Mouse (Mus musculus): ENCODE results near the gene Rasl2-9.
A peak's percentile ranks its signal among the peaks of the same experiment; 100 is the strongest.
"Not testable (repeated sequence)": the region's sequence is repeated elsewhere in the genome, so short reads cannot be mapped to it uniquely, and the experiment has no call there.

Gene Rasl2-9

DNA sequence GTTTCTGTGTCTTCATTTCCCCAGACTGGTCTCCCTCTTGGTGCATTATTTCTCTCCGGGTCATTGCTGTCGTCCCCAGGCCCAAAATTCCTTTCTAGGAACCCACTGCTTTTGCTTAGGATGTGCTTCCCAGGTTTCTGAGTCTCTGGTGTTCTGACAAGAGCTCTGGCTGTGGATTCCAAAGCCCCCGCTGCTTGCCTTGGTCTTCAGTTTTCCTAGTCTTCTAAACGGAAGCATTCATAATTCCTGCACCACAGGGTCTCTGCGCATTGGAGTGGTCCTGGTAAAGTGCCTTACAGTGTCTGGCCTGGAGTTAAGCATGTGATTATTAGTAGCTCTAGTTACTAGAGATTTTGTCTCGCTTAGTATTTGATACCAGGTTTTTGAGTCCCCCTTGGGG lies 44.9 kb downstream of the Rasl2-9 start:
- DNase-seq (ENCODE audit: low spot score) = no peak

DNA sequence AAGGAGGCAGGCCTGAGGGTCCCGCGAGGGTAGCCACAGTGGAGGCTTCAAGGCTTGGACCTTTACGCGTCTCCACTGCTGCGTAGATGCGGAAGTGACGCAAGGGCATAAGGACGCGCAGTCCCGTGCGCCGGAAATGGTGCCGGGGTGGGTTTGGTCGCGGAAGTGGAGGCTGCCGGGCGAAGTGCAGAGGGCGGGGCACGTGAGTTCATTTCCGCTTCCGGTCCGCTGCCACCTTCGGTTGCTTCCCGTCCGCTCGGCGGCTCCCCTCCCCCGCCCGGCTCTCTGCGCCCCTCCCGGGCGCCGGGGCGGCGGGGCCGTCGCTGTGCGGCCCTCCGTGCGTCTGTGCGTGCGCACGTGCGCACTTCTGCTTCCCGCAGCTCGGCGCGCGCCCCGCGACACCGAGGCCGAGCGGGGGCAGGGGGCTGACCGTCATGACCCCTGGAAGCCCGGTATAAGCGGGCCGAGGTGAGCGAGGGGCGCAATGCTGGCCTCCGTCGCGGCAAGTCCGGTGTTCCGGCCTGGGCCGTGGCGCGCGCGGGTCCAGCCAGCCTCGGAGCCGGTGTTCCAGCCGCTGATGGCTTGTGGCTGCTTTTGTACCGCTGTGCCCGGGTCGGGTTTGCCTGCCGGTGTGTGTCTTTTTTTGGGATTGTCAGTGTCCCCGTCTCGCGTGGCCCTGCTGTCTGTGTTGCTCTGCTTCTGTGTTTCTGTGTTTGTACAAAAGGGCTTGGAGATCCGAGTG lies 45.6 kb downstream of the Rasl2-9 start, which contains the start of gene Epn1:
TSS of gene Epn1 (plus strand) at position 226 of the 742 bp plus-strand sequence.
- DNase-seq (ENCODE audit: low spot score) = peak; percentile 97

DNA sequence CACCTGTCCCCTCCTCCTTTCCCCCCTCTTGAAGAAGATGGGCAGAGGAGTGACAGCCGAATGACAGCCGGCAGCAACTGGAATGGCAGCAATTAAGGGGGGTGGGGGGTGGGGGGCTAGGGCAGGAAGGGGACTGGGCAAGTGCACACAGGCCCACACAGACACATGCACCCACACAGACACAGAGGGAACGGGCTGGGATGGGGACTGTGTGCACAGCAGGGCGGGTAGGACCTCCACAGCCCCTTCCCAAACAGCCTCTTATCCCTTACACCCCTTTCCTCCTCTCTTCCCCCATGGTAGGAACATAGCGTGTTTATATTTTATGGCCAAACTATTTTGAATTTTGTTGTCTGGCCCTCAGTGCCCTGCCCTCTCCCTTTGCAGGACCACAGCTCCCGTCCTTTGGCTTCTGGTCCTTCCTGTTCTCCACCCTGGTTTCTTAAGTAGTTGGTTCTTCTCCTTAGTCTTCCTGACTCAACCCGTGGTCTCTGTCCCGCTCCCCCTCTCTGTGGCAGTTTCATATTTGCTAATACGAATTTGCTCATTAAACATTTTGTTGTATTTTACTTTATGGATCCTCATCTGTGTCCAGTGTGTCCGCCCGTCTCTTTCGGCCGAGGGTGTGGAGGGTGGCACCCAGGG lies 46.3 kb downstream of the Rasl2-9 start:
- not testable (repeated sequence) for DNase-seq (ENCODE audit: low spot score)

DNA sequence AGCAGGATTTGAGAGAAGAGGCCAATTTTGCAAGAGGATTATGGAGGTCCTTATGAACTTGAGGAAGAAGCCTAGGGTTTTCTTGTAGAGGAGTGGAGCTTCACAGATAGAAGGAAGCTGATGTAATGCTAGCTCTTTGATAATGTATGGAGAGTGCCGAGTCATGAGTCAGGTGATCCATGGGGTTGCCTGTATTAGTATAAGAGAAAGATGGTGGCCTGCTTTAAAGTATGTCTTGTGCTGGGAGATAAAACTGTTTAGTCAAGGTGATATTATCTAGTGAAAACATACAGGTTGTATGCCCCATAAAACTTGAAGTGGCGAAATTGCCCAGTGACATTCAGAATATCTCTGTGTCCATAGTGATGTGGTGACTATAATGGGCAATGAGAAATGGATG lies 48.8 kb downstream of the Rasl2-9 start:
- DNase-seq (ENCODE audit: low spot score) = no peak

DNA sequence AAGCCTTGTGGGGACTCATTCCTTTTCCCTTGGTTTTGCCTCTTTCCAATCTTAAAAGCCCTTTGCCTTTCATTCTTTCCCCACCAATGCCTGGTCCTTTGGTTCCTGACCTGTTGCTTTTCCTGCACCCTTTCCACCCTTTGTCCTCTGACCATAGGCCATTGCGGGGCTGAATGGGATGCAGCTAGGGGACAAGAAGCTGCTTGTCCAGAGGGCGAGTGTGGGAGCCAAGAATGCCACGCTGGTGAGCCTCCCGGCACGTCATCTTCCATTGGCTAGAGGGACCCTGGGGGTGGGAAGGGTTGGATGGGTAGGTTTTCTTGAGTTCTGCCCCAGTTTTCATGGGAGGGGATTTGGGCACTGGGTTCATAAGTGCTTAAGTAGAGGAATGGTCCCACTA lies 50.8 kb downstream of the Rasl2-9 start:
- DNase-seq (ENCODE audit: low spot score) = no peak

Measured in layer of hippocampus, adult 11-12 months (tissue).